Mouse (Mus musculus): ENCODE data around the gene Lamb3.

Lamb3 gene

GRCm38 (mm10) chr1:193310519-193311085 lies 103.1 kb downstream of the Lamb3 start:
- DNase-seq (ENCODE audit: low read depth, low spot score), result no peak

- no peak for DNase-seq (ENCODE audit: low read depth, low spot score)
Observed at GRCm38 (mm10) chr1:193311596-193311995, 104.1 kb downstream of the Lamb3 start.

GRCm38 (mm10) chr1:193315705-193316357 lies 108.3 kb downstream of the Lamb3 start:
- DNase-seq (ENCODE audit: low read depth, low spot score), result no peak

GRCm38 (mm10) chr1:193316358-193316750 lies 108.9 kb downstream of the Lamb3 start:
- DNase-seq (ENCODE audit: low read depth, low spot score), result no peak

- no peak for DNase-seq (ENCODE audit: low read depth, low spot score)
Observed at GRCm38 (mm10) chr1:193317159-193317559, 109.7 kb downstream of the Lamb3 start.

- no peak for DNase-seq (ENCODE audit: low read depth, low spot score)
Observed at GRCm38 (mm10) chr1:193319721-193320120, 112.2 kb downstream of the Lamb3 start.

GRCm38 (mm10) chr1:193320398-193320797 lies 112.9 kb downstream of the Lamb3 start:
- DNase-seq (ENCODE audit: low read depth, low spot score), result no peak

GRCm38 (mm10) chr1:193323686-193324085 lies 116.2 kb downstream of the Lamb3 start:
- DNase-seq (ENCODE audit: low read depth, low spot score), result no peak

GRCm38 (mm10) chr1:193324224-193324623 lies 116.7 kb downstream of the Lamb3 start:
- peak; percentile 52 for DNase-seq (ENCODE audit: low read depth, low spot score)

- DNase-seq (ENCODE audit: low read depth, low spot score), result no peak
Observed at GRCm38 (mm10) chr1:193325891-193326290, 118.4 kb downstream of the Lamb3 start.

- DNase-seq (ENCODE audit: low read depth, low spot score), result no peak
Observed at GRCm38 (mm10) chr1:193326456-193327145, 119.1 kb downstream of the Lamb3 start.

GRCm38 (mm10) chr1:193327216-193327615 lies 119.7 kb downstream of the Lamb3 start:
- DNase-seq (ENCODE audit: low read depth, low spot score), result no peak

- DNase-seq (ENCODE audit: low read depth, low spot score), result no peak
Observed at GRCm38 (mm10) chr1:193327686-193328085, 120.2 kb downstream of the Lamb3 start.

GRCm38 (mm10) chr1:193329557-193329956 lies 122.1 kb downstream of the Lamb3 start:
- DNase-seq (ENCODE audit: low read depth, low spot score), result no peak

- peak; percentile 75 for DNase-seq (ENCODE audit: low read depth, low spot score)
Observed at GRCm38 (mm10) chr1:193330172-193330571, 122.7 kb downstream of the Lamb3 start.

GRCm38 (mm10) chr1:193330626-193331025 lies 123.1 kb downstream of the Lamb3 start:
- no peak for DNase-seq (ENCODE audit: low read depth, low spot score)

- DNase-seq (ENCODE audit: low read depth, low spot score), result no peak
Observed at GRCm38 (mm10) chr1:193332018-193332417, 124.5 kb downstream of the Lamb3 start.

- DNase-seq (ENCODE audit: low read depth, low spot score), result no peak
Observed at GRCm38 (mm10) chr1:193332671-193333070, 125.2 kb downstream of the Lamb3 start.

GRCm38 (mm10) chr1:193333776-193334175 lies 126.3 kb downstream of the Lamb3 start:
- DNase-seq (ENCODE audit: low read depth, low spot score), result no peak

- DNase-seq (ENCODE audit: low read depth, low spot score), result no peak
Observed at GRCm38 (mm10) chr1:193334546-193334945, 127.0 kb downstream of the Lamb3 start.

- no peak for DNase-seq (ENCODE audit: low read depth, low spot score)
Observed at GRCm38 (mm10) chr1:193336122-193337017, 128.9 kb downstream of the Lamb3 start.

- peak; percentile 56 for DNase-seq (ENCODE audit: low read depth, low spot score)
Observed at GRCm38 (mm10) chr1:193337018-193337321, 129.5 kb downstream of the Lamb3 start.
